Mouse (Mus musculus) stomach, postnatal 0 days (tissue): ENCODE measurements around the gene Thrb.

Experiments used
- CTCF ChIP-seq: IDR thresholded peaks from 2 replicates; pipeline ENCODE4 v1.5.1; 2016; ENCODE audit warnings: antibody characterized with exemption, low read depth, mild to moderate bottlenecking, moderate library complexity
- EP300 ChIP-seq: optimal IDR thresholded peaks from 2 replicates; pipeline ENCODE3; 2016; ENCODE audit warnings: antibody characterized with exemption

- TF ChIP-seq EP300 = no peak
- no peak for TF ChIP-seq CTCF
Measured at GRCm38 (mm10) chr14:17684881-17685280, 24.8 kb downstream of the Thrb start.
